Mouse (Mus musculus) limb, embryonic 13.5 days (tissue): Measurements from ENCODE around the gene Hrg. TPM values are rescaled to one million over a fixed set of nuclear protein-coding genes. Genes with fewer than 3 reads are reported as not detected.
"Not testable (repeated sequence)": the region's sequence is repeated elsewhere in the genome, so short reads cannot be mapped to it uniquely, and the experiment has no call there.

ENCODE experiments used
- ATAC-seq: fragments of 200-750 bp; cut with Nextera tagmentation; 2 replicates; pipeline ENCODE4 v1.8.0; 2017; ENCODE audit warnings: low read depth, moderate number of reproducible peaks, moderate TSS enrichment; ENCODE audit not compliant: low FRiP score
- H3K27ac ChIP-seq: fragments of 300-500 bp; sonication (generic); 2 replicates; pipeline ENCODE4 v1.5.1; 2015; ENCODE audit warnings: inconsistent platforms, mild to moderate bottlenecking, moderate library complexity
- H3K27me3 ChIP-seq: fragments of 300-500 bp; sonication (generic); 2 replicates; pipeline ENCODE4 v1.6.1; 2015; ENCODE audit warnings: mild to moderate bottlenecking, inconsistent platforms
- H3K36me3 ChIP-seq: fragments of 300-500 bp; sonication (generic); 2 replicates; pipeline ENCODE4 v1.6.1; 2015; ENCODE audit warnings: inconsistent platforms, mild to moderate bottlenecking, moderate library complexity
- H3K4me1 ChIP-seq: fragments of 300-500 bp; sonication (generic); 2 replicates; pipeline ENCODE4 v1.6.1; 2015; ENCODE audit warnings: inconsistent platforms
- H3K4me2 ChIP-seq: fragments of 300-500 bp; sonication (generic); replicated peaks from 2 replicates; pipeline ENCODE4 v1.6.1; 2015; ENCODE audit warnings: inconsistent platforms, mild to moderate bottlenecking, moderate library complexity
- H3K4me3 ChIP-seq: fragments of 300-500 bp; sonication (generic); 2 replicates; pipeline ENCODE4 v1.5.1; 2015; ENCODE audit warnings: moderate library complexity, mild to moderate bottlenecking, inconsistent platforms
- H3K9ac ChIP-seq: fragments of 300-500 bp; sonication (generic); 2 replicates; pipeline ENCODE4 v1.6.1; 2015; ENCODE audit warnings: mild to moderate bottlenecking, inconsistent platforms
- H3K9me3 ChIP-seq: fragments of 300-500 bp; sonication (generic); 2 replicates; pipeline ENCODE4 v1.6.1; 2016; ENCODE audit warnings: inconsistent platforms
- WGBS: fragments of 180-500 bp; shearing (Covaris S2); methylation state at CpG from one replicate; pipeline ENCODE4 v1.1.7; 2015; 5-methylcytosine and 5-hydroxymethylcytosine counted together
- polyA plus RNA-seq: library from polyadenylated mRNA; unstranded; fragments of >200 nt; fragmentation: Nextera tagmentation; extraction: Ambion mirVana; gene quantifications from 2 replicates; pipeline ENCODE4 v1.2.1, GENCODE M21; 2015

Hrg gene
- polyA plus RNA-seq, 1 experiment from 2014 or later = not detected

DNA sequence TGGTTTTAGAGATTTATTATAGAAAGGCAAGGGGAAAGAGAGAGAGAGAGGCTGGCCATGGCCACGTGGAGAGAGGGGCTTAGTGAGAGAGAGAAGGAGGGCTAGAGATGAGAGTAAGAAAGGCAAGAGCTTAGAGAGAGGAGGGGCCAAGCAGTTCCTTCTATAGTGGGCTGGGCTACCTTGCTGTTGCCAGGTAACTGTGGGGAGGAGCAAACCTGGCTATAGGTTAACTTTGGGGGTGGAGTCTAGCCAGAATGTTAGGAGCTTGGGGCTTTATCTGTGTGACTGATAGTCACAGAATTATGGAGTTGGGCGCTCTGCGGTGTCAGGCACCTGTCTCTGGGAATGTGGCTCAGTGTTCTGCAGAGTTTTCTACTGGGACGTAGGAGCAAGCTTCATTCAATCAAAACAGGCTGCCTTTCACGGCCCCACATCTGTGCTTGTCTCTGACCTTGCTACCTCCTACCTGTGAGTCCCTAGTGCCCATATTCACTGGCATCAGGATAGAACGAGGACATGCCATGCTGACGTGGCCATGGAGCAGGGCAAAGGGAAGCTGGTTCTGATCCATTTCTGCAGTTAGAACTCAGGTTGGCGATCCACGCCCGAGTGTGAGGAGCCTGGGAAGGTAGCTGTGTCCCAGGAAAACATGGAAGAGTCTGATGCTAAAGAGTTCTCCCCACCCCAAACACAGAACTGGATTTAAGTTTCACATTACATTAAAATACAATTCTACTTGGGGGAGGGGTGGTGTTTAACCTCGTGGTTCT lies 19.3 kb upstream of the Hrg start:
- H3K4me2 ChIP-seq = no peak overlapping the region
- H3K27me3 ChIP-seq = no peaks in the 10 kb centered on the region
- WGBS = 84% methylated on average over 11 of the region's 11 CpGs
- no peak overlapping the region for H3K9ac ChIP-seq
- H3K4me3 ChIP-seq = no peak overlapping the region
- no peak overlapping the region for H3K27ac ChIP-seq
- no peaks in the 10 kb centered on the region for H3K4me1 ChIP-seq
- no peaks in the 10 kb centered on the region for H3K9me3 ChIP-seq
- ATAC-seq = no peak
- H3K36me3 ChIP-seq = no peaks in the 10 kb centered on the region

- Histone ChIP-seq H3K27ac (no peak overlapping the region), H3K4me1 (no peaks in the 10 kb centered on the region), H3K27me3 (no peaks in the 10 kb centered on the region), H3K9me3 (no peaks in the 10 kb centered on the region), H3K36me3 (no peaks in the 10 kb centered on the region), H3K4me3 (no peak overlapping the region), H3K4me2 (no peak overlapping the region), H3K9ac (no peak overlapping the region)
- ATAC-seq = no peak
- 89% methylated on average over 12 of the region's 12 CpGs for WGBS
Measured at GRCm38 (mm10) chr16:22937631-22938030, 13.2 kb upstream of the Hrg start.

- Histone ChIP-seq H3K36me3 (no peaks in the 10 kb centered on the region), H3K4me1 (no peaks in the 10 kb centered on the region), H3K27me3 (no peaks in the 10 kb centered on the region), H3K9me3 (no peaks in the 10 kb centered on the region), H3K9ac (no peak overlapping the region), H3K4me2 (no peak overlapping the region), H3K4me3 (no peak overlapping the region), H3K27ac (no peak overlapping the region)
- no peak for ATAC-seq
- WGBS = 79% methylated on average over 2 of the region's 2 CpGs
Measured at GRCm38 (mm10) chr16:22938541-22938940, 12.3 kb upstream of the Hrg start.

DNA sequence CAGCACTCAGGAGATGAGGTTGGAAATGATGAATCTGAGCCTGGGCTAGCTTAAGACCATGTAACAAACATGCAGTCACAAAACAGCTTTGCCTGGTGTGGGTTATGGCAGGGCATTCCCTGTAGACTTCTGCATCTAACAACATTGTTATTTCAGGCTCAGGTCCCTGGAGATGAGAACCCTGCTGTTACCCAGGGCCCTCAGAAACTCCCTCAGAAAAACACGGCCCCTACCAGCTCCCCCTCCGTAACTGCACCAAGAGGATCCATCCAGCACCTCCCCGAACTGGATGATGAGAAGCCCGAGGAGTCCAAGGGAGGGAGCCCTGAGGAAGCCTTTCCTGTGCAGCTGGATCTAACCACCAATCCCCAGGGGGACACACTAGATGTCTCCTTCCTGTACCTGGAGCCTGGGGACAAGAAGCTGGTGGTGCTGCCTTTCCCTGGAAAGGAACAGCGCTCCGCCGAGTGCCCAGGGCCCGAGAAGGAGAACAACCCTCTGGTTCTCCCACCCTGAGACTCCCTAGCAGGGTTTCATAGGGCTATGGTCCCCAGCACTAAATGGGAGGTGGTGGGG lies 11.7 kb upstream of the Hrg start:
- no peak for ATAC-seq
- Histone ChIP-seq H3K9ac (no peak overlapping the region), H3K36me3 (no peaks in the 10 kb centered on the region), H3K27ac (no peak overlapping the region), H3K9me3 (no peaks in the 10 kb centered on the region), H3K4me2 (no peak overlapping the region), H3K27me3 (no peaks in the 10 kb centered on the region), H3K4me3 (no peak overlapping the region), H3K4me1 (no peaks in the 10 kb centered on the region)
- 86% methylated on average over 8 of the region's 8 CpGs for WGBS

- ATAC-seq, H3K4me1 ChIP-seq, H3K27ac ChIP-seq, H3K9me3 ChIP-seq, H3K9ac ChIP-seq, H3K27me3 ChIP-seq, H3K36me3 ChIP-seq, H3K4me2 ChIP-seq, H3K4me3 ChIP-seq: not testable (repeated sequence)
Measured at GRCm38 (mm10) chr16:22941825-22942476, 8.9 kb upstream of the Hrg start.

GRCm38 (mm10) chr16:22947371-22947770 lies 3.5 kb upstream of the Hrg start:
- Histone ChIP-seq H3K27ac (no peak overlapping the region), H3K4me1 (no peaks in the 10 kb centered on the region), H3K36me3 (no peaks in the 10 kb centered on the region), H3K4me2 (no peak overlapping the region), H3K9ac (no peak overlapping the region), H3K9me3 (no peaks in the 10 kb centered on the region), H3K4me3 (no peak overlapping the region), H3K27me3 (no peaks in the 10 kb centered on the region)
- 80% methylated on average over 2 of the region's 2 CpGs for WGBS
- no peak for ATAC-seq

- Histone ChIP-seq H3K4me3 (no peak overlapping the region), H3K27me3 (no peaks in the 10 kb centered on the region), H3K9me3 (no peaks in the 10 kb centered on the region), H3K36me3 (no peaks in the 10 kb centered on the region), H3K27ac (no peak overlapping the region), H3K4me2 (no peak overlapping the region), H3K4me1 (no peaks in the 10 kb centered on the region), H3K9ac (no peak overlapping the region)
- 29% methylated on average over 4 of the region's 4 CpGs for WGBS
- no peak for ATAC-seq
Measured at GRCm38 (mm10) chr16:22953069-22953468, 2.2 kb downstream of the Hrg start.

GRCm38 (mm10) chr16:22955397-22956084 lies 4.7 kb downstream of the Hrg start:
- 66% methylated on average over 13 of the region's 13 CpGs for WGBS
- Histone ChIP-seq H3K9me3 (no peaks in the 10 kb centered on the region), H3K9ac (no peak overlapping the region), H3K36me3 (no peaks in the 10 kb centered on the region), H3K4me3 (no peak overlapping the region), H3K4me2 (no peak overlapping the region), H3K27me3 (no peaks in the 10 kb centered on the region), H3K27ac (no peak overlapping the region), H3K4me1 (no peaks in the 10 kb centered on the region)
- no peak for ATAC-seq

DNA sequence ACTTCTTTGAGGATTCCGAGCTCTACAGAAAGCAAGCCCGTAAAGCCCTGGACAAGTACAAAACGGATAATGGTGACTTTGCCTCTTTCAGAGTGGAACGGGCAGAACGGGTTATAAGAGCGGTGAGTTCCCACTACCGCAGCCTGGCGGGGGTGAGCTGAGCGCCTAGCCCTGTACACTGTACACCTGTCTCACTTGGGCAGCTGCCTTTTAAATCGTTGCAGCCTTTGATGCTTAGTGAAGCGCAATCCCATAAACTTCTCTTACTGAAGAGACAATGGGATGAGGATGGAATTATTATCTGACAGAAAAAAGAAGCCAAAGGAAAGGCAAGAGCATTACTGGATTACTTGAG lies 5.2 kb downstream of the Hrg start:
- no peaks in the 10 kb centered on the region for H3K9me3 ChIP-seq
- H3K4me3 ChIP-seq = no peak overlapping the region
- no peaks in the 10 kb centered on the region for H3K27me3 ChIP-seq
- no peak overlapping the region for H3K9ac ChIP-seq
- H3K36me3 ChIP-seq = no peaks in the 10 kb centered on the region
- WGBS = 81% methylated on average over 11 of the region's 11 CpGs
- no peak overlapping the region for H3K27ac ChIP-seq
- no peak overlapping the region for H3K4me2 ChIP-seq
- ATAC-seq = no peak
- H3K4me1 ChIP-seq = no peaks in the 10 kb centered on the region

DNA sequence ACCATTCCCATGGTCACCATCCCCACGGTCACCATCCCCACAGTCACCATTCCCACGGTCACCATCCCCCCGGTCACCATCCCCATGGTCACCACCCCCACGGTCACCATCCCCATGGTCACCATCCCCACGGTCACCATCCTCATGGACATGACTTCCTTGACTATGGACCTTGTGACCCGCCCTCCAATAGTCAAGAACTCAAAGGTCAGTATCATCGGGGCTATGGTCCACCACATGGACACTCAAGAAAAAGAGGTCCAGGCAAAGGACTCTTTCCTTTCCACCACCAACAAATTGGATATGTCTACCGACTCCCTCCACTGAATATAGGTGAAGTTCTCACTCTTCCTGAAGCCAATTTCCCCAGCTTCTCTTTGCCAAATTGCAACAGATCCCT lies 10.2 kb downstream of the Hrg start:
- Histone ChIP-seq H3K4me3 (no peak overlapping the region), H3K27me3 (no peaks in the 10 kb centered on the region), H3K36me3 (no peaks in the 10 kb centered on the region), H3K4me2 (no peak overlapping the region), H3K9ac (no peak overlapping the region), H3K4me1 (no peaks in the 10 kb centered on the region), H3K9me3 (no peaks in the 10 kb centered on the region), H3K27ac (no peak overlapping the region)
- WGBS = 95% methylated on average over 8 of the region's 8 CpGs
- ATAC-seq = no peak

DNA sequence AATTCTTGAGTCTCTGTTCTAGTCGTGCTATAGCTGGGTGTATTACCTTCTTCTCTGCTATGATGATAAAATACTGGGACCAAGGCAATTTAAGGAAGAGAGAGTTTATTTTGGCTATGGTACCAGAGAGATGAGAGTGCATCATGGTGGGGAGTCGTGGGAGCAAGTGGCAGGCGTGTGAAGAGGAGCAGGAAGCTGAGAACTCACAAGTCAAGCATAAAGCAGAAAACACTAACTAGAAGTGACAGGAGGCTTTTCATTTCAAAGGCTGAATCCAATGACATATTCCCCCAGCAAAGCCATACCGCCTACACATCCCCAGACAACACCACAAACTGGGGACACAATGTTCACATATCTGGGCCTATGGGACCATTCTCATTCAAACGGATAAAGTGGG lies 11.4 kb downstream of the Hrg start:
- no peak for ATAC-seq
- Histone ChIP-seq H3K9me3 (no peaks in the 10 kb centered on the region), H3K9ac (no peak overlapping the region), H3K4me2 (no peak overlapping the region), H3K27me3 (no peaks in the 10 kb centered on the region), H3K4me3 (no peak overlapping the region), H3K36me3 (no peaks in the 10 kb centered on the region), H3K27ac (no peak overlapping the region), H3K4me1 (no peaks in the 10 kb centered on the region)
- 81% methylated on average over 5 of the region's 5 CpGs for WGBS

DNA sequence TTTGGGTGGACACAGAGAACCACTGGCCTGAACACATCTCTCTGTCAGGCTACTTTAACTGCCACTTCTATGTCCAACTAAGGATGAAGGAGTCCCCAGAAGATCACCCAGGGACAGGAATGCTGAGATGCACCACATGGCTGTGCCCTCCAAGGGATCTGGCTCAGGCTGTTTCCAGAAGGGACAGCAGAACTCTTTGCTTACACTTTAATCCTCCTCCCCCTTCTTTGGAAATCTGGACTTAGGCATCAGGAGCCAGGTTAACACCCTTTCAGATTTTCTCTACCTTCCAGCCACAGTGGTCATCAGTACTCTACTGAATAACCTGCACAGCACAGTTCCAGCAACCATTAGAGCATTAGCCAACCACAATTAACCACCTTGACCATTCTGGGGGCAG lies 12.4 kb downstream of the Hrg start:
- H3K4me3 ChIP-seq = no peak overlapping the region
- no peak for ATAC-seq
- H3K27ac ChIP-seq = no peak overlapping the region
- H3K9ac ChIP-seq = no peak overlapping the region
- no peaks in the 10 kb centered on the region for H3K9me3 ChIP-seq
- no peaks in the 10 kb centered on the region for H3K4me1 ChIP-seq
- no peaks in the 10 kb centered on the region for H3K36me3 ChIP-seq
- no peak overlapping the region for H3K4me2 ChIP-seq
- no peaks in the 10 kb centered on the region for H3K27me3 ChIP-seq
